Mouse (Mus musculus): ENCODE results near the gene Mdh1. TPM values are rescaled to one million over a fixed set of nuclear protein-coding genes. Genes with fewer than 3 reads are reported as not detected.

Gene Mdh1
- 521 and 608 TPM in 2 replicates for polyA plus RNA-seq (2014; fragmentation: Nextera tagmentation; extraction: Ambion mirVana)

- H3K4me2 ChIP-seq (replicated peaks; ENCODE audit: low read depth, low read length) = peak within 1 kb of the TSS; percentile 70
- H3K27ac ChIP-seq (ENCODE audit: low read depth, low read length) = peak within 1 kb of the TSS; percentile 82
- H3K4me3 ChIP-seq (ENCODE audit: low read length) = peak within 1 kb of the TSS; percentile 77
- H3K4me1 ChIP-seq (ENCODE audit: control insufficient read depth, insufficient read depth, low read length) = peaks cover 19% of the 10 kb centered on the region
- H3K9me3 ChIP-seq (ENCODE audit: control insufficient read depth, low read length) = no peaks in the 10 kb centered on the region
- no peaks in the 10 kb centered on the region for H3K27me3 ChIP-seq (ENCODE audit: control insufficient read depth, insufficient read depth, low read length)
- peak within 1 kb of the TSS; percentile 74 for H3K9ac ChIP-seq (ENCODE audit: low read depth, low read length)
- peak; percentile 99 for ATAC-seq (ENCODE audit: low FRiP score, low TSS enrichment)
- no peaks in the 10 kb centered on the region for H3K36me3 ChIP-seq (ENCODE audit: control insufficient read depth, insufficient read depth, low read length)
- under 1% methylated on average over 42 of the region's 42 CpGs for WGBS
Measured at GRCm38 (mm10) chr11:21571700-21572381, at the start of gene Mdh1, which contains the start of gene Wdpcp. Mdh1 (minus strand) TSS chr11:21572367. Wdpcp (plus strand) TSS chr11:21572235.

- Histone ChIP-seq H3K27me3 (ENCODE audit: control insufficient read depth, insufficient read depth, low read length) (no peaks in the 10 kb centered on the region), H3K9ac (ENCODE audit: low read depth, low read length) (no peak overlapping the region), H3K4me2 (replicated peaks; ENCODE audit: low read depth, low read length) (no peak overlapping the region), H3K9me3 (ENCODE audit: control insufficient read depth, low read length) (no peaks in the 10 kb centered on the region), H3K36me3 (ENCODE audit: control insufficient read depth, insufficient read depth, low read length) (no peaks in the 10 kb centered on the region), H3K4me3 (ENCODE audit: low read length) (no peak overlapping the region), H3K27ac (ENCODE audit: low read depth, low read length) (no peak overlapping the region), H3K4me1 (ENCODE audit: control insufficient read depth, insufficient read depth, low read length) (no peaks in the 10 kb centered on the region)
- ATAC-seq (ENCODE audit: low FRiP score, low TSS enrichment) = no peak
Measured at GRCm38 (mm10) chr11:21615915-21616314, 43.7 kb upstream of the Mdh1 start.

- Histone ChIP-seq H3K4me1 (ENCODE audit: control insufficient read depth, insufficient read depth, low read length) (no peaks in the 10 kb centered on the region), H3K9me3 (ENCODE audit: control insufficient read depth, low read length) (no peaks in the 10 kb centered on the region), H3K4me3 (ENCODE audit: low read length) (no peak overlapping the region), H3K4me2 (replicated peaks; ENCODE audit: low read depth, low read length) (no peak overlapping the region), H3K27ac (ENCODE audit: low read depth, low read length) (no peak overlapping the region), H3K27me3 (ENCODE audit: control insufficient read depth, insufficient read depth, low read length) (no peaks in the 10 kb centered on the region), H3K9ac (ENCODE audit: low read depth, low read length) (no peak overlapping the region), H3K36me3 (ENCODE audit: control insufficient read depth, insufficient read depth, low read length) (no peaks in the 10 kb centered on the region)
- no peak for ATAC-seq (ENCODE audit: low FRiP score, low TSS enrichment)
- WGBS = 63% methylated on average over 5 of the region's 5 CpGs
Measured at GRCm38 (mm10) chr11:21602497-21602896, 30.3 kb upstream of the Mdh1 start.

- WGBS = 68% methylated on average over 1 of the region's 1 CpGs
- H3K27ac ChIP-seq (ENCODE audit: low read depth, low read length) = no peak overlapping the region
Measured at GRCm38 (mm10) chr11:21583286-21583685, 11.1 kb upstream of the Mdh1 start.

GRCm38 (mm10) chr11:21581472-21581871, 9.3 kb upstream of the Mdh1 start:
- no peak overlapping the region for H3K27ac ChIP-seq (ENCODE audit: low read depth, low read length)
- WGBS = 68% methylated on average over 7 of the region's 7 CpGs
- no peak overlapping the region for H3K9ac ChIP-seq (ENCODE audit: low read depth, low read length)
- H3K4me3 ChIP-seq (ENCODE audit: low read length) = no peak overlapping the region
- H3K4me2 ChIP-seq (replicated peaks; ENCODE audit: low read depth, low read length) = no peak overlapping the region
- no peaks in the 10 kb centered on the region for H3K27me3 ChIP-seq (ENCODE audit: control insufficient read depth, insufficient read depth, low read length)
- no peaks in the 10 kb centered on the region for H3K36me3 ChIP-seq (ENCODE audit: control insufficient read depth, insufficient read depth, low read length)
- H3K4me1 ChIP-seq (ENCODE audit: control insufficient read depth, insufficient read depth, low read length) = no peaks in the 10 kb centered on the region
- H3K9me3 ChIP-seq (ENCODE audit: control insufficient read depth, low read length) = no peaks in the 10 kb centered on the region
- ATAC-seq (ENCODE audit: low FRiP score, low TSS enrichment) = no peak

More at GRCm38 (mm10) chr11:21583286-21583685, 11.1 kb upstream of the Mdh1 start:
- Histone ChIP-seq H3K4me2 (replicated peaks; ENCODE audit: low read depth, low read length) (no peak overlapping the region), H3K27me3 (ENCODE audit: control insufficient read depth, insufficient read depth, low read length) (no peaks in the 10 kb centered on the region), H3K36me3 (ENCODE audit: control insufficient read depth, insufficient read depth, low read length) (no peaks in the 10 kb centered on the region), H3K4me1 (ENCODE audit: control insufficient read depth, insufficient read depth, low read length) (no peaks in the 10 kb centered on the region), H3K4me3 (ENCODE audit: low read length) (no peak overlapping the region), H3K9ac (ENCODE audit: low read depth, low read length) (no peak overlapping the region), H3K9me3 (ENCODE audit: control insufficient read depth, low read length) (no peaks in the 10 kb centered on the region)
- no peak for ATAC-seq (ENCODE audit: low FRiP score, low TSS enrichment)

GRCm38 (mm10) chr11:21570973-21571372, 1.2 kb downstream of the Mdh1 start:
- 5% methylated on average over 10 of the region's 10 CpGs for WGBS

GRCm38 (mm10) chr11:21570109-21570474, 2.1 kb downstream of the Mdh1 start:
- no peak for ATAC-seq (ENCODE audit: low FRiP score, low TSS enrichment)
- WGBS = 75% methylated on average over 2 of the region's 2 CpGs
- 0 out of 2 replicates have a peak overlapping the region, but pooled peaks have one; percentile 18 for H3K9ac ChIP-seq (ENCODE audit: low read depth, low read length)
- H3K4me1 ChIP-seq (ENCODE audit: control insufficient read depth, insufficient read depth, low read length) = peaks cover 19% of the 10 kb centered on the region
- H3K9me3 ChIP-seq (ENCODE audit: control insufficient read depth, low read length) = no peaks in the 10 kb centered on the region
- H3K27me3 ChIP-seq (ENCODE audit: control insufficient read depth, insufficient read depth, low read length) = no peaks in the 10 kb centered on the region
- peaks cover 14% of the 10 kb centered on the region; the same call in 1 of the 2 replicates for H3K36me3 ChIP-seq (ENCODE audit: control insufficient read depth, insufficient read depth, low read length)
- H3K27ac ChIP-seq (ENCODE audit: low read depth, low read length) = peak overlapping the region; percentile 17; the same call in 1 of the 2 replicates
- H3K4me2 ChIP-seq (replicated peaks; ENCODE audit: low read depth, low read length) = peak overlapping the region; percentile 70
- H3K4me3 ChIP-seq (ENCODE audit: low read length) = peak overlapping the region; percentile 77; the same call in 1 of the 2 replicates

More at GRCm38 (mm10) chr11:21570973-21571372, 1.2 kb downstream of the Mdh1 start:
- H3K27me3 ChIP-seq (ENCODE audit: control insufficient read depth, insufficient read depth, low read length) = no peaks in the 10 kb centered on the region
- H3K4me3 ChIP-seq (ENCODE audit: low read length) = peak overlapping the region; percentile 77
- H3K27ac ChIP-seq (ENCODE audit: low read depth, low read length) = peak overlapping the region; percentile 82; the same call in 1 of the 2 replicates
- H3K4me1 ChIP-seq (ENCODE audit: control insufficient read depth, insufficient read depth, low read length) = peaks cover 19% of the 10 kb centered on the region
- peaks cover 6% of the 10 kb centered on the region; the same call in 1 of the 2 replicates for H3K36me3 ChIP-seq (ENCODE audit: control insufficient read depth, insufficient read depth, low read length)
- ATAC-seq (ENCODE audit: low FRiP score, low TSS enrichment) = no peak
- H3K4me2 ChIP-seq (replicated peaks; ENCODE audit: low read depth, low read length) = peak overlapping the region; percentile 70
- peak overlapping the region; percentile 74 for H3K9ac ChIP-seq (ENCODE audit: low read depth, low read length)
- no peaks in the 10 kb centered on the region for H3K9me3 ChIP-seq (ENCODE audit: control insufficient read depth, low read length)

- no peak overlapping the region; the same call in 1 of the 2 replicates for H3K27ac ChIP-seq (ENCODE audit: low read depth, low read length)
- 58% methylated on average over 3 of the region's 3 CpGs for WGBS
- H3K4me1 ChIP-seq (ENCODE audit: control insufficient read depth, insufficient read depth, low read length) = peaks cover 19% of the 10 kb centered on the region
- no peak for ATAC-seq (ENCODE audit: low FRiP score, low TSS enrichment)
- no peak overlapping the region for H3K9ac ChIP-seq (ENCODE audit: low read depth, low read length)
- no peaks in the 10 kb centered on the region for H3K9me3 ChIP-seq (ENCODE audit: control insufficient read depth, low read length)
- peak overlapping the region; percentile 70 for H3K4me2 ChIP-seq (replicated peaks; ENCODE audit: low read depth, low read length)
- no peaks in the 10 kb centered on the region for H3K27me3 ChIP-seq (ENCODE audit: control insufficient read depth, insufficient read depth, low read length)
- peaks cover 18% of the 10 kb centered on the region; the same call in 1 of the 2 replicates for H3K36me3 ChIP-seq (ENCODE audit: control insufficient read depth, insufficient read depth, low read length)
- no peak overlapping the region for H3K4me3 ChIP-seq (ENCODE audit: low read length)
Measured at GRCm38 (mm10) chr11:21569456-21570108, 2.6 kb downstream of the Mdh1 start.

GRCm38 (mm10) chr11:21569002-21569401, 3.2 kb downstream of the Mdh1 start:
- Histone ChIP-seq H3K27me3 (ENCODE audit: control insufficient read depth, insufficient read depth, low read length) (no peaks in the 10 kb centered on the region), H3K36me3 (ENCODE audit: control insufficient read depth, insufficient read depth, low read length) (peaks cover 20% of the 10 kb centered on the region; the same call in 1 of the 2 replicates), H3K27ac (ENCODE audit: low read depth, low read length) (no peak overlapping the region), H3K4me1 (ENCODE audit: control insufficient read depth, insufficient read depth, low read length) (peaks cover 19% of the 10 kb centered on the region), H3K9me3 (ENCODE audit: control insufficient read depth, low read length) (no peaks in the 10 kb centered on the region), H3K4me2 (replicated peaks; ENCODE audit: low read depth, low read length) (no peak overlapping the region), H3K4me3 (ENCODE audit: low read length) (no peak overlapping the region), H3K9ac (ENCODE audit: low read depth, low read length) (no peak overlapping the region)
- 50% methylated on average over 5 of the region's 5 CpGs for WGBS
- no peak for ATAC-seq (ENCODE audit: low FRiP score, low TSS enrichment)

Measured in kidney, embryonic 14.5 days (tissue).